Comparison of ENCODE assay signal across 7 mouse cellular contexts in genomic region chr6:148945509-148946408, GRCm38 (mm10). TPM values are rescaled to one million over a fixed set of nuclear protein-coding genes. Genes with fewer than 3 reads are reported as not detected.
A peak's percentile ranks its signal among the peaks of the same experiment; 100 is the strongest.
DNase-seq lines count a peak whose midpoint lies in the region; ATAC-seq and TF ChIP-seq lines count a peak whose summit lies in the region.

No protein-coding gene starts in this region.

- no peak for TF ChIP-seq POLR2A in spleen, adult 2 months (IDR thresholded peaks at IDR 0.05; ENCODE audit: low read depth, low read length)

- peak; percentile 38 for ATAC-seq in hindbrain, embryonic 15.5 days (ENCODE audit: low FRiP score, low read depth)
- peak; percentile 8 for ATAC-seq in limb, embryonic 12.5 days (ENCODE audit: insufficient number of reproducible peaks, insufficient read depth, low FRiP score, low TSS enrichment, low read depth)
- peak; percentile 44 for ATAC-seq in midbrain, embryonic 12.5 days (ENCODE audit: low FRiP score, low read depth)

- H3K9me3 ChIP-seq in hindbrain, embryonic 15.5 days, result no peaks in the 10 kb centered on the region
- no peaks in the 10 kb centered on the region for H3K9me3 ChIP-seq in limb, embryonic 12.5 days
- H3K9me3 ChIP-seq in midbrain, embryonic 12.5 days, result no peaks in the 10 kb centered on the region

- no peak for TF ChIP-seq CTCF in spleen, adult 2 months (IDR thresholded peaks at IDR 0.05; ENCODE audit: extremely low read depth, insufficient read depth, insufficient read length, insufficient replicate concordance)

- DNase-seq in ZHBTc4 (ENCODE audit: low read depth, low spot score), result peak; percentile 67
- peak; percentile 53 to 54 for DNase-seq in cerebellum, postnatal 10 days
- DNase-seq in gastrocnemius, adult 18-20 months (ENCODE audit: low spot score), result peak; percentile 15
- peak; percentile 23 to 36 for DNase-seq in spleen, adult 2 months (ENCODE audit: low read depth in 1 of 2, low spot score in 2 of 2)

- H3K27me3 ChIP-seq in hindbrain, embryonic 15.5 days, result no peaks in the 10 kb centered on the region
- no peaks in the 10 kb centered on the region for H3K27me3 ChIP-seq in limb, embryonic 12.5 days
- no peaks in the 10 kb centered on the region for H3K27me3 ChIP-seq in midbrain, embryonic 12.5 days
- no peaks in the 10 kb centered on the region for H3K27me3 ChIP-seq in spleen, adult 2 months (ENCODE audit: control insufficient read depth, insufficient read depth, low read length)

- under 1% methylated on average over 75 of the region's 75 CpGs for WGBS in hindbrain, embryonic 15.5 days
- under 1% methylated on average over 72 of the region's 75 CpGs for WGBS in limb, embryonic 12.5 days
- WGBS in midbrain, embryonic 12.5 days, result 0% methylated on average over 75 of the region's 75 CpGs
- WGBS in spleen, adult 2 months, result under 1% methylated on average over 75 of the region's 75 CpGs

- H3K27ac ChIP-seq in hindbrain, embryonic 15.5 days (replicated peaks), result peak overlapping the region; percentile 74
- peak overlapping the region; percentile 97 for H3K27ac ChIP-seq in limb, embryonic 12.5 days
- H3K27ac ChIP-seq in midbrain, embryonic 12.5 days (replicated peaks), result peak overlapping the region; percentile 92
- H3K27ac ChIP-seq in spleen, adult 2 months (ENCODE audit: insufficient read depth, low read length), result peak overlapping the region; percentile 65

- peak overlapping the region; percentile 54 for H3K4me3 ChIP-seq in hindbrain, embryonic 15.5 days
- peak overlapping the region; percentile 91 for H3K4me3 ChIP-seq in limb, embryonic 12.5 days (replicated peaks)
- peak overlapping the region; percentile 96 for H3K4me3 ChIP-seq in midbrain, embryonic 12.5 days
- H3K4me3 ChIP-seq in spleen, adult 2 months (ENCODE audit: extremely low read depth, insufficient read depth, insufficient read length), result peak overlapping the region; percentile 86

- H3K4me2 ChIP-seq in hindbrain, embryonic 15.5 days, result peak overlapping the region; percentile 71
- peak overlapping the region; percentile 60 for H3K4me2 ChIP-seq in limb, embryonic 12.5 days
- peak overlapping the region; percentile 63 for H3K4me2 ChIP-seq in midbrain, embryonic 12.5 days (replicated peaks)

- H3K36me3 ChIP-seq in hindbrain, embryonic 15.5 days, result no peaks in the 10 kb centered on the region
- H3K36me3 ChIP-seq in limb, embryonic 12.5 days, result peaks cover 7% of the 10 kb centered on the region; the same call in 1 of the 2 replicates
- H3K36me3 ChIP-seq in midbrain, embryonic 12.5 days, result no peaks in the 10 kb centered on the region
- no peaks in the 10 kb centered on the region for H3K36me3 ChIP-seq in spleen, adult 2 months (ENCODE audit: control insufficient read depth, insufficient read depth, low read length)

- peaks cover 10% of the 10 kb centered on the region; the same call in 1 of the 2 replicates for H3K4me1 ChIP-seq in hindbrain, embryonic 15.5 days (replicated peaks)
- peaks cover 18% of the 10 kb centered on the region; the same call in 1 of the 2 replicates for H3K4me1 ChIP-seq in limb, embryonic 12.5 days (replicated peaks)
- peaks cover 28% of the 10 kb centered on the region for H3K4me1 ChIP-seq in midbrain, embryonic 12.5 days
- H3K4me1 ChIP-seq in spleen, adult 2 months (ENCODE audit: control insufficient read depth, insufficient read depth, insufficient read length), result peaks cover 2% of the 10 kb centered on the region

- peak overlapping the region; percentile 54 for H3K9ac ChIP-seq in hindbrain, embryonic 15.5 days
- peak overlapping the region; percentile 97 for H3K9ac ChIP-seq in limb, embryonic 12.5 days (replicated peaks)
- H3K9ac ChIP-seq in midbrain, embryonic 12.5 days (replicated peaks), result peak overlapping the region; percentile 96

RNA-seq across cellular contexts. Expression of gene Sinhcaf, which starts 0.5 kb away (rescaled TPM):
- under 1 TPM; 0.62 to 0.91 TPM for total RNA-seq in gastrocnemius, adult 18-20 months (2021)
- polyA plus RNA-seq in hindbrain, embryonic 15.5 days (2015; fragmentation: Nextera tagmentation; extraction: Ambion mirVana), result 44.4 and 51.8 TPM in 2 replicates
- 152 and 167 TPM in 2 replicates for polyA plus RNA-seq in limb, embryonic 12.5 days (2016; fragmentation: Nextera tagmentation; extraction: Ambion mirVana)
- 210 and 223 TPM in 2 replicates for polyA plus RNA-seq in midbrain, embryonic 12.5 days (2016; fragmentation: Nextera tagmentation; extraction: Ambion mirVana)
- polyA plus RNA-seq in spleen, adult 2 months (2012; rRNA removed), result 2.7 and 2.8 TPM in 2 replicates

RNA-seq across cellular contexts. Expression of gene Caprin2, which starts 49.7 kb away (rescaled TPM):
- 1 to 10 TPM; 2.5 to 3.2 TPM for total RNA-seq in gastrocnemius, adult 18-20 months (2021)
- polyA plus RNA-seq in hindbrain, embryonic 15.5 days (2015; fragmentation: Nextera tagmentation; extraction: Ambion mirVana), result 10.3 and 10.5 TPM in 2 replicates
- 18.1 and 20.5 TPM in 2 replicates for polyA plus RNA-seq in limb, embryonic 12.5 days (2016; fragmentation: Nextera tagmentation; extraction: Ambion mirVana)
- 21.8 and 25.3 TPM in 2 replicates for polyA plus RNA-seq in midbrain, embryonic 12.5 days (2016; fragmentation: Nextera tagmentation; extraction: Ambion mirVana)
- 2.1 and 2.9 TPM in 2 replicates for polyA plus RNA-seq in spleen, adult 2 months (2012; rRNA removed)

Comparison
In these comparisons a context has a peak if more than half of its experiments do, and no peak if none do; other contexts are left out.
1. Peak in every context shown above with its lines: DNase-seq, ATAC-seq, H3K4me3 ChIP-seq and H3K27ac ChIP-seq.
2. DNase-seq: peak in every context shown above with its lines; median percentile 67 in ZHBTc4; 54 in cerebellum, postnatal 10 days; 30 in spleen, adult 2 months; 15 in gastrocnemius, adult 18-20 months.
3. RNA of gene Sinhcaf, which starts 0.5 kb away (polyA plus RNA-seq): 210 to 223 TPM in midbrain, embryonic 12.5 days, 152 to 167 TPM in limb, embryonic 12.5 days and 44.4 to 51.8 TPM in hindbrain, embryonic 15.5 days; 2.7 to 2.8 TPM in spleen, adult 2 months; every median in the first group is over 10 times any median in the second.